ENCODE assay signal across 19 mouse cellular contexts in genomic region chr2:45270035-45270434, GRCm38 (mm10).
"Had no signal": no experiment of that assay in that cellular context is flagged by ENCODE, and none has a peak within 500 bp of the region (broad histone marks: within the 10 kb centered on the region; RNA-seq: fewer than 3 reads in every experiment).

No protein-coding gene starts in this region.

- H3K4me2 ChIP-seq: limb, embryonic 12.5 days; liver, embryonic 11.5 days; liver, embryonic 15.5 days; midbrain, embryonic 13.5 days; neural tube, embryonic 15.5 days had no signal

- DNase-seq: kidney, adult 8-10 months; kidney, postnatal 36 days; layer of hippocampus, adult 9-11 months; layer of hippocampus, postnatal 36 days; lung, adult 2 months; lung, postnatal 4 days; right cerebral cortex, postnatal 4 days; spleen, adult 18-20 months; thymus, adult 18-20 months; thymus, postnatal 25 days had no signal

- H3K36me3 ChIP-seq: limb, embryonic 12.5 days; liver, embryonic 15.5 days; midbrain, embryonic 13.5 days; neural tube, embryonic 15.5 days had no signal

- H3K9ac ChIP-seq: limb, embryonic 12.5 days; liver, embryonic 15.5 days; midbrain, embryonic 13.5 days; neural tube, embryonic 15.5 days had no signal

- H3K27me3 ChIP-seq: limb, embryonic 12.5 days; liver, embryonic 15.5 days; midbrain, embryonic 13.5 days; neural tube, embryonic 15.5 days had no signal

- ATAC-seq: intestine, postnatal 0 days; lung, postnatal 0 days; midbrain, embryonic 13.5 days had no signal

- H3K4me3 ChIP-seq: limb, embryonic 12.5 days; liver, embryonic 15.5 days; midbrain, embryonic 13.5 days; myocyte; neural tube, embryonic 15.5 days had no signal

- H3K4me1 ChIP-seq: limb, embryonic 12.5 days; liver, embryonic 15.5 days; midbrain, embryonic 13.5 days; neural tube, embryonic 15.5 days had no signal

- H3K27ac ChIP-seq: kidney, postnatal 0 days; limb, embryonic 12.5 days; liver, embryonic 15.5 days; midbrain, embryonic 13.5 days; neural tube, embryonic 15.5 days had no signal

- H3K9me3 ChIP-seq: limb, embryonic 12.5 days; liver, embryonic 15.5 days; midbrain, embryonic 13.5 days; neural tube, embryonic 15.5 days had no signal
